Mouse (Mus musculus) embryonic facial prominence, embryonic 11.5 days (tissue): ENCODE results near the gene Far2. TPM values are rescaled to one million over a fixed set of nuclear protein-coding genes. Genes with fewer than 3 reads are reported as not detected.

Experiments used
- polyA plus RNA-seq: library from polyadenylated mRNA; unstranded; fragments of >200 nt; fragmentation: Nextera tagmentation; extraction: Ambion mirVana; gene quantifications from 2 replicates; pipeline ENCODE4 v1.2.1, GENCODE M21; 2014

The Far2 gene
- polyA plus RNA-seq, 1 experiment from 2014 or later = 2.4 TPM

Other genes starting within 250 kb of the Far2 start
- gene Ergic2, start 165.1 kb downstream of the Far2 start, polyA plus RNA-seq = 215 and 240 TPM in 2 replicates